In genomic region chr2:124634400-124634998, GRCm38 (mm10) we compare ENCODE assay signal across 20 mouse cellular contexts.
"Had no signal": no experiment of that assay in that cellular context is flagged by ENCODE, and none has a peak within 500 bp of the region (broad histone marks: within the 10 kb centered on the region; RNA-seq: fewer than 3 reads in every experiment).

No protein-coding gene starts in this region.

- DNase-seq: kidney, adult 8-10 months; kidney, postnatal 10 days; kidney, postnatal 36 days; left cerebral cortex, postnatal 4 days; liver, postnatal 0 days; retina, postnatal 1 day; thymus, postnatal 25 days had no signal

- H3K4me2 ChIP-seq: kidney, embryonic 15.5 days; limb, embryonic 12.5 days; limb, embryonic 15.5 days; liver, embryonic 11.5 days; lung, embryonic 14.5 days; midbrain, embryonic 12.5 days; midbrain, embryonic 15.5 days; neural tube, embryonic 13.5 days had no signal

- H3K27ac ChIP-seq: kidney, embryonic 15.5 days; limb, embryonic 12.5 days; limb, embryonic 15.5 days; liver, embryonic 14.5 days; macrophage; midbrain, embryonic 12.5 days; midbrain, embryonic 15.5 days; neural tube, embryonic 13.5 days; stomach, postnatal 0 days had no signal

- ATAC-seq: liver, postnatal 0 days; lung, postnatal 0 days had no signal

- H3K27me3 ChIP-seq: kidney, embryonic 15.5 days; limb, embryonic 12.5 days; limb, embryonic 15.5 days; midbrain, embryonic 15.5 days; neural tube, embryonic 13.5 days had no signal

- H3K4me3 ChIP-seq: kidney, embryonic 15.5 days; limb, embryonic 12.5 days; limb, embryonic 15.5 days; midbrain, embryonic 12.5 days; midbrain, embryonic 15.5 days; myocyte; neural tube, embryonic 13.5 days had no signal

- H3K9ac ChIP-seq: kidney, embryonic 15.5 days; limb, embryonic 12.5 days; limb, embryonic 15.5 days; liver, embryonic 14.5 days; liver, postnatal 0 days; lung, embryonic 14.5 days; midbrain, embryonic 12.5 days; midbrain, embryonic 15.5 days; neural tube, embryonic 13.5 days had no signal

- H3K9me3 ChIP-seq: kidney, embryonic 15.5 days; limb, embryonic 12.5 days; limb, embryonic 15.5 days; midbrain, embryonic 12.5 days; midbrain, embryonic 15.5 days; neural tube, embryonic 13.5 days had no signal

- H3K36me3 ChIP-seq: kidney, embryonic 15.5 days; limb, embryonic 12.5 days; limb, embryonic 15.5 days; midbrain, embryonic 12.5 days; midbrain, embryonic 15.5 days; neural tube, embryonic 13.5 days had no signal
